15 mouse cellular contexts compared by ENCODE assay signal in genomic region chr6:139569211-139569610, GRCm38 (mm10). TPM values are rescaled to one million over a fixed set of nuclear protein-coding genes. Genes with fewer than 3 reads are reported as not detected.
DNase-seq lines count a peak whose midpoint lies in the region; ATAC-seq and TF ChIP-seq lines count a peak whose summit lies in the region.
"Had no signal": no experiment of that assay in that cellular context is flagged by ENCODE, and none has a peak within 500 bp of the region (broad histone marks: within the 10 kb centered on the region; RNA-seq: fewer than 3 reads in every experiment).

No protein-coding gene starts in this region.

- peak; percentile 68; the same call in 1 of the 2 replicates for ATAC-seq in neural tube, embryonic 12.5 days (ENCODE audit: low FRiP score, low read depth)
- no peak; the same call in 1 of the 2 replicates for ATAC-seq in hindbrain, postnatal 0 days

- H3K4me1 ChIP-seq in kidney, adult 2 months (ENCODE audit: control insufficient read depth, insufficient read depth, low read length), result 0 out of 2 replicates have a peak, but pooled peaks cover 3% of the 10 kb centered on the region
- no peaks in the 10 kb centered on the region for H3K4me1 ChIP-seq in neural tube, embryonic 12.5 days
- no peaks in the 10 kb centered on the region for H3K4me1 ChIP-seq in hindbrain, postnatal 0 days (ENCODE audit: insufficient read depth, low read length)
- H3K4me1 ChIP-seq: heart, embryonic 10.5 days; stomach, embryonic 15.5 days had no signal

- no peaks in the 10 kb centered on the region for H3K27me3 ChIP-seq in kidney, adult 2 months (replicated peaks; ENCODE audit: control insufficient read depth, insufficient read depth, low read length)
- H3K27me3 ChIP-seq in neural tube, embryonic 12.5 days (replicated peaks), result no peaks in the 10 kb centered on the region
- no peaks in the 10 kb centered on the region for H3K27me3 ChIP-seq in hindbrain, postnatal 0 days (ENCODE audit: insufficient read depth, low read length)
- H3K27me3 ChIP-seq: stomach, embryonic 15.5 days had no signal

- H3K9ac ChIP-seq in neural tube, embryonic 12.5 days, result no peak overlapping the region
- H3K9ac ChIP-seq in hindbrain, postnatal 0 days (replicated peaks; ENCODE audit: low read length), result no peak overlapping the region
- H3K9ac ChIP-seq: liver, embryonic 14.5 days; stomach, embryonic 15.5 days had no signal

- no peak for TF ChIP-seq POLR2A in kidney, adult 2 months (IDR thresholded peaks at IDR 0.05; ENCODE audit: low read depth, low read length)

- H3K9me3 ChIP-seq in neural tube, embryonic 12.5 days, result no peaks in the 10 kb centered on the region
- H3K9me3 ChIP-seq in hindbrain, postnatal 0 days (ENCODE audit: low read length), result no peaks in the 10 kb centered on the region
- H3K9me3 ChIP-seq: heart, embryonic 10.5 days; stomach, embryonic 15.5 days had no signal

- H3K4me2 ChIP-seq in neural tube, embryonic 12.5 days (replicated peaks), result no peak overlapping the region
- no peak overlapping the region for H3K4me2 ChIP-seq in hindbrain, postnatal 0 days (ENCODE audit: low read depth, low read length)
- H3K4me2 ChIP-seq: stomach, embryonic 15.5 days had no signal

- H3K4me3 ChIP-seq in kidney, adult 2 months (ENCODE audit: insufficient read depth, low read depth, low read length), result no peak overlapping the region
- no peak overlapping the region for H3K4me3 ChIP-seq in neural tube, embryonic 12.5 days
- no peak overlapping the region for H3K4me3 ChIP-seq in hindbrain, postnatal 0 days (ENCODE audit: low read length)
- H3K4me3 ChIP-seq: heart, embryonic 10.5 days; stomach, embryonic 15.5 days had no signal

- no peaks in the 10 kb centered on the region for H3K36me3 ChIP-seq in kidney, adult 2 months (ENCODE audit: control insufficient read depth, insufficient read depth, low read length)
- no peaks in the 10 kb centered on the region for H3K36me3 ChIP-seq in neural tube, embryonic 12.5 days
- no peaks in the 10 kb centered on the region for H3K36me3 ChIP-seq in hindbrain, postnatal 0 days (ENCODE audit: insufficient read depth, low read length)
- H3K36me3 ChIP-seq: heart, embryonic 10.5 days; stomach, embryonic 15.5 days had no signal

- no peak overlapping the region for H3K27ac ChIP-seq in kidney, adult 2 months (ENCODE audit: insufficient read depth, low read depth, low read length)
- H3K27ac ChIP-seq in neural tube, embryonic 12.5 days, result no peak overlapping the region
- no peak overlapping the region for H3K27ac ChIP-seq in hindbrain, postnatal 0 days
- H3K27ac ChIP-seq: heart, embryonic 10.5 days; liver, embryonic 14.5 days; stomach, embryonic 15.5 days had no signal

- peak; percentile 14 for DNase-seq in kidney, adult 2 months
- no peak for DNase-seq in kidney, adult 9 months
- no peak for DNase-seq in neural tube, embryonic 10.5 days (ENCODE audit: extremely low spot score, low spot score)
- peak; percentile 25 for DNase-seq in hindbrain, postnatal 0 days (ENCODE audit: low spot score)
- DNase-seq in adrenal gland, postnatal 14 days, result no peak
- DNase-seq in right cerebral cortex, adult 18-20 months, result no peak
- DNase-seq: gastrocnemius, postnatal 10 days; heart, postnatal 36 days; lung, postnatal 10 days; right cerebral cortex, postnatal 4 days; thymus, postnatal 25 days had no signal

- no peak for TF ChIP-seq CTCF in kidney, adult 2 months (conservative IDR thresholded peaks at IDR 0.05; ENCODE audit: insufficient read depth, insufficient read length, low read depth, low read length)
- no peak for TF ChIP-seq CTCF in hindbrain, postnatal 0 days (IDR thresholded peaks at IDR 0.05; ENCODE audit: low read depth)

- WGBS in kidney, adult 2 months, result 22% methylated on average over 7 of the region's 7 CpGs
- WGBS in neural tube, embryonic 12.5 days, result 49% methylated on average over 7 of the region's 7 CpGs
- WGBS in hindbrain, postnatal 0 days, result 42% methylated on average over 7 of the region's 7 CpGs

RNA-seq across cellular contexts. Expression of gene Pik3c2g, which starts 17.8 kb away (rescaled TPM):
- polyA plus RNA-seq in kidney, adult 2 months (2012; rRNA removed), result 9.9 and 11.8 TPM in 2 replicates
- 0.22 and 0.24 TPM in 2 replicates for polyA plus RNA-seq in neural tube, embryonic 12.5 days (2016; fragmentation: Nextera tagmentation; extraction: Ambion mirVana)
- total RNA-seq in hindbrain, postnatal 0 days (2014; rRNA removed), result 0.29 and 1.1 TPM in 2 replicates
- polyA plus RNA-seq in hindbrain, postnatal 0 days (2015; fragmentation: Nextera tagmentation; extraction: Ambion mirVana), result 0.50 and 0.67 TPM in 2 replicates
- total RNA-seq in adrenal gland, postnatal 14 days (2021), result 4.5 and 9.5 TPM in 2 replicates
- total RNA-seq: heart, postnatal 36 days had no signal

Comparison
In these comparisons a context has a peak if more than half of its experiments do, and no peak if none do; other contexts are left out.
1. DNase-seq: peak in kidney, adult 2 months (single experiment) and hindbrain, postnatal 0 days (single experiment); none in kidney, adult 9 months (single experiment), neural tube, embryonic 10.5 days (single experiment), adrenal gland, postnatal 14 days (single experiment) and right cerebral cortex, adult 18-20 months (single experiment).